ENCODE assay signal across 8 mouse cellular contexts in the genomic region with DNA sequence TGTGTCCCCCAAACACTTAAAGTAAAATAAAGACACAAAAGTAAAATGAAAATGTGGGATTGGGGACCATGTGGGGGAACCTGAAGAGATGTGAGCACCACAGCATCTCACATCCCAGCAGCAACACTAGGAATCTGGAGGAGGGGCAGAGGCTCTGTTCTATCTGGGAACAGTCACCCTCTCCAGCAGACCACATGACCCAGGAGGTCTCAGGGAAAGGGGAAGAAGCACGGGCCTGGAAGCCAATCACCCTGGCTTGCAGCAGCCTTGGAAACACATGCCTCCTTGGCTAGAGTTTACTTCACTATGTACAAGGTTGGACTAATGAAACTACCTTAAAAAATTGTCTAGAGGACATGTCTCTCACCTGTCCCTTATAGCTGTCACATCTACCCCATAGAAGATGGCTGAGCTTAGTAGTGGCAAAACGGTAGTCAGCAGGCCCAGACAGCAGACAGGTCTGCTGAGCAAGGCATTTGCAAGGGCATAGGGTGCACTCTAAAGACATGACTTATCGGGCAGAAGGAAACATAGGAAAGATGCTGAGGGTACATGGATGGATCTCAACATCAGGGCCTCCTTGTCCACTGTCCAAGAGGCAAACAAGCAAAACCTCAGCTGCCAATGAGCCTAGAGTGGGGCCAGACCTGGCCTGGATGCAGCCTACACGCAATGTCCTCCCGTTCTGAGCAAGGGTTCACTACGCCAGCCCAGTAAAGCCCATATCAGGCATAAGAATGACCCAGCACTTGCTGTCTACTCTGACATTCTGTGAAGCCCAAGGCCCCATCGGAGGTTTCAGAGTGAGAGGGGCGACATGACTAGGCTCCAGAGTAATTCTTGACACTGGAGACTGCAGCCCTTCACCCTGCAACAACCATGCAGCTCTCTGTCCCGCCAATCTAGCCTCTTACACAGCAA. TPM values are rescaled to one million over a fixed set of nuclear protein-coding genes. Genes with fewer than 3 reads are reported as not detected.
A peak's percentile ranks its signal among the peaks of the same experiment; 100 is the strongest.
DNase-seq lines count a peak whose midpoint lies in the region; ATAC-seq and TF ChIP-seq lines count a peak whose summit lies in the region.

No protein-coding gene starts in this region.

- DNase-seq in right cerebral cortex, adult 2 months (ENCODE audit: low spot score in 2 of 2) = peak; percentile 14 to 31
- DNase-seq in right cerebral cortex, postnatal 36 days (ENCODE audit: low spot score in 2 of 2) = no peak
- peak; percentile 62 for DNase-seq in cerebellum, adult 9-10 months
- DNase-seq in limb, embryonic 11.5 days (ENCODE audit: low spot score) = no peak
- DNase-seq in urinary bladder, adult 2 months (ENCODE audit: low spot score) = no peak
- DNase-seq in embryo, embryonic 10.5 days (ENCODE audit: low spot score) = no peak

- peak overlapping the region; percentile 69 for H3K9ac ChIP-seq in heart, embryonic 15.5 days
- peak overlapping the region; percentile 55; the same call in 1 of the 2 replicates for H3K9ac ChIP-seq in limb, embryonic 11.5 days (ENCODE audit: low read length)

- WGBS in heart, embryonic 15.5 days = 23% methylated on average over 9 of the region's 9 CpGs
- WGBS in limb, embryonic 11.5 days = 40% methylated on average over 9 of the region's 9 CpGs
- WGBS in olfactory bulb, adult 2 months = 25% methylated on average over 9 of the region's 9 CpGs

- no peak for TF ChIP-seq POLR2A in olfactory bulb, adult 2 months (IDR thresholded peaks at IDR 0.05; ENCODE audit: insufficient read depth, low read depth, low read length)

- H3K27me3 ChIP-seq in heart, embryonic 15.5 days = no peaks in the 10 kb centered on the region
- 0 out of 2 replicates have a peak, but pooled peaks cover 2% of the 10 kb centered on the region for H3K27me3 ChIP-seq in limb, embryonic 11.5 days (ENCODE audit: control insufficient read depth, insufficient read depth, low read length)

- peak overlapping the region; percentile 69 for H3K4me3 ChIP-seq in heart, embryonic 15.5 days
- H3K4me3 ChIP-seq in limb, embryonic 11.5 days (ENCODE audit: low read depth, low read length) = peak overlapping the region; percentile 44
- H3K4me3 ChIP-seq in olfactory bulb, adult 2 months (ENCODE audit: insufficient read depth, low read depth, low read length) = peak overlapping the region; percentile 65

- H3K9me3 ChIP-seq in heart, embryonic 15.5 days (replicated peaks) = no peaks in the 10 kb centered on the region
- H3K9me3 ChIP-seq in limb, embryonic 11.5 days (ENCODE audit: control insufficient read depth, low read length) = no peaks in the 10 kb centered on the region

- TF ChIP-seq CTCF in olfactory bulb, adult 2 months (IDR thresholded peaks at IDR 0.05; ENCODE audit: insufficient read depth, low read depth, low read length) = no peak

- peak overlapping the region; percentile 85 for H3K4me2 ChIP-seq in heart, embryonic 15.5 days
- peak overlapping the region; percentile 67 for H3K4me2 ChIP-seq in limb, embryonic 11.5 days (ENCODE audit: low read depth, severe bottlenecking)

- peaks cover 47% of the 10 kb centered on the region for H3K4me1 ChIP-seq in heart, embryonic 15.5 days (replicated peaks)
- H3K4me1 ChIP-seq in limb, embryonic 11.5 days (ENCODE audit: control insufficient read depth, insufficient read depth, low read length) = peaks cover 6% of the 10 kb centered on the region; the same call in 1 of the 2 replicates
- H3K4me1 ChIP-seq in olfactory bulb, adult 2 months (ENCODE audit: control insufficient read depth, insufficient read depth, low read length) = peaks cover 20% of the 10 kb centered on the region

- H3K27ac ChIP-seq in heart, embryonic 15.5 days = peak overlapping the region; percentile 61
- no peak overlapping the region for H3K27ac ChIP-seq in limb, embryonic 11.5 days (replicated peaks; ENCODE audit: low read depth, low read length)
- 0 out of 2 replicates have a peak overlapping the region, but pooled peaks have one; percentile 5 for H3K27ac ChIP-seq in olfactory bulb, adult 2 months (ENCODE audit: insufficient read depth, low read depth, low read length)

- peaks cover 6% of the 10 kb centered on the region; the same call in 1 of the 2 replicates for H3K36me3 ChIP-seq in heart, embryonic 15.5 days
- H3K36me3 ChIP-seq in limb, embryonic 11.5 days (ENCODE audit: control insufficient read depth, insufficient read depth, low read length) = no peaks in the 10 kb centered on the region

- ATAC-seq in heart, embryonic 15.5 days (replicated peaks; ENCODE audit: insufficient number of reproducible peaks, insufficient read depth, low FRiP score, low read depth) = no peak
- no peak for ATAC-seq in limb, embryonic 11.5 days (ENCODE audit: insufficient number of reproducible peaks, low FRiP score, low TSS enrichment, low read depth)

RNA-seq across cellular contexts. Expression of a gene that starts 5.0 kb away (rescaled TPM):
- 61.4 and 61.5 TPM in 2 replicates for polyA plus RNA-seq in heart, embryonic 15.5 days (2015; fragmentation: Nextera tagmentation; extraction: Ambion mirVana)
- 20.1 and 21.2 TPM in 2 replicates for polyA plus RNA-seq in limb, embryonic 11.5 days (2014; fragmentation: Nextera tagmentation; extraction: Ambion mirVana)
- polyA plus RNA-seq in olfactory bulb, adult 2 months (2012; ENCODE audit: insufficient read depth, insufficient read length, low replicate concordance, missing spikeins) = not detected in 2 replicates
- polyA plus RNA-seq in urinary bladder, adult 2 months (2012; rRNA removed) = 36.6 and 43.0 TPM in 2 replicates

RNA-seq across cellular contexts. Expression of a gene that starts 5.1 kb away (rescaled TPM):
- polyA plus RNA-seq in heart, embryonic 15.5 days (2015; fragmentation: Nextera tagmentation; extraction: Ambion mirVana) = 28.4 and 40.0 TPM in 2 replicates
- polyA plus RNA-seq in limb, embryonic 11.5 days (2014; fragmentation: Nextera tagmentation; extraction: Ambion mirVana) = 32.9 and 33.2 TPM in 2 replicates
- polyA plus RNA-seq in olfactory bulb, adult 2 months (2012; ENCODE audit: insufficient read depth, insufficient read length, low replicate concordance, missing spikeins) = 956 TPM in 1 of 2 replicates, not detected in the other
- 15.6 and 17.3 TPM in 2 replicates for polyA plus RNA-seq in urinary bladder, adult 2 months (2012; rRNA removed)

RNA-seq across cellular contexts. Expression of a gene that starts 53.9 kb away (rescaled TPM):
- polyA plus RNA-seq in heart, embryonic 15.5 days (2015; fragmentation: Nextera tagmentation; extraction: Ambion mirVana) = 15.8 and 19.6 TPM in 2 replicates
- polyA plus RNA-seq in limb, embryonic 11.5 days (2014; fragmentation: Nextera tagmentation; extraction: Ambion mirVana) = 42.7 and 48.2 TPM in 2 replicates
- not detected in 2 replicates for polyA plus RNA-seq in olfactory bulb, adult 2 months (2012; ENCODE audit: insufficient read depth, insufficient read length, low replicate concordance, missing spikeins)
- polyA plus RNA-seq in urinary bladder, adult 2 months (2012; rRNA removed) = 24.7 and 25.8 TPM in 2 replicates

Comparison
In these comparisons a context has a peak if more than half of its experiments do, and no peak if none do; other contexts are left out.
1. DNase-seq: peak in right cerebral cortex, adult 2 months (2 of 2) and cerebellum, adult 9-10 months (single experiment); none in right cerebral cortex, postnatal 36 days (0 of 2), limb, embryonic 11.5 days (single experiment), urinary bladder, adult 2 months (single experiment) and embryo, embryonic 10.5 days (single experiment).
2. RNA of a gene that starts 5.0 kb away (polyA plus RNA-seq): 61.4 to 61.5 TPM in heart, embryonic 15.5 days, 36.6 to 43.0 TPM in urinary bladder, adult 2 months and 20.1 to 21.2 TPM in limb, embryonic 11.5 days; not detected in olfactory bulb, adult 2 months; every median in the first group is over 10 times any median in the second.
3. Peak in every context shown above with its lines, with median percentiles within 50 percentile points of each other: H3K4me3 ChIP-seq.